Mouse (Mus musculus): ENCODE results near the gene Slamf7.

DNA sequence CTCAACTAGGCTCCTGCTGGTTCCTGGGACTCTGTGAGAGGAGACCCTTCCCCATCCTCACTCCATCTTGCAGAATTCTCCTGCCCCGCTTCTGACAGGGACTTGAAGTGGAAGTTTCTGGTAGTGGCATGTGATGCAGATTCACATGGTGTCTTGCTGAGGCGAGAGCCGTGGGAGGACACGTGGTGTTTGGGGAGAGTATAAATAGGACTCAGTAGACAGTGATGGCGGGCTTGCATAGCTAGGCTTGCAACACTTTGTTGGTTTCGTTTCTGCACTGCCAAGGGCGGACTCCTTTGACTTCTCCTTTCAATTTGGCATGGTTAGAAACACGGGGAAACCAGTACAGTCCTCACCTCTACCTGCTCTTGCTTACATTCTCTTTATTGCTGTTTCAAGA is 33.8 kb downstream of the Slamf7 start:
- TF ChIP-seq ZC3H11A (IDR thresholded peaks at IDR 0.05; ENCODE audit: borderline replicate concordance, low read depth, low read length) (no peak), ZNF384 (IDR thresholded peaks at IDR 0.05; ENCODE audit: low read depth, low read length) (no peak), MAFK (IDR thresholded peaks at IDR 0.05; ENCODE audit: insufficient read depth, low read depth, low read length) (no peak), CHD2 (IDR thresholded peaks at IDR 0.05; ENCODE audit: low read depth, low read length) (no peak)

Measured in ES-E14 (cell line).